Mouse (Mus musculus) spleen, postnatal 10 days (tissue): ENCODE results near the gene Zfp457.
A peak's percentile ranks its signal among the peaks of the same experiment; 100 is the strongest.
"Not testable (repeated sequence)": the region's sequence is repeated elsewhere in the genome, so short reads cannot be mapped to it uniquely, and the experiment has no call there.

Source experiments
- DNase-seq, 2 experiments: peaks; one replicate each; pipeline ENCODE4 v3.0.0; 2021 to 2022; ENCODE audit warnings: low spot score in 2 of 2

Zfp457 gene

DNA sequence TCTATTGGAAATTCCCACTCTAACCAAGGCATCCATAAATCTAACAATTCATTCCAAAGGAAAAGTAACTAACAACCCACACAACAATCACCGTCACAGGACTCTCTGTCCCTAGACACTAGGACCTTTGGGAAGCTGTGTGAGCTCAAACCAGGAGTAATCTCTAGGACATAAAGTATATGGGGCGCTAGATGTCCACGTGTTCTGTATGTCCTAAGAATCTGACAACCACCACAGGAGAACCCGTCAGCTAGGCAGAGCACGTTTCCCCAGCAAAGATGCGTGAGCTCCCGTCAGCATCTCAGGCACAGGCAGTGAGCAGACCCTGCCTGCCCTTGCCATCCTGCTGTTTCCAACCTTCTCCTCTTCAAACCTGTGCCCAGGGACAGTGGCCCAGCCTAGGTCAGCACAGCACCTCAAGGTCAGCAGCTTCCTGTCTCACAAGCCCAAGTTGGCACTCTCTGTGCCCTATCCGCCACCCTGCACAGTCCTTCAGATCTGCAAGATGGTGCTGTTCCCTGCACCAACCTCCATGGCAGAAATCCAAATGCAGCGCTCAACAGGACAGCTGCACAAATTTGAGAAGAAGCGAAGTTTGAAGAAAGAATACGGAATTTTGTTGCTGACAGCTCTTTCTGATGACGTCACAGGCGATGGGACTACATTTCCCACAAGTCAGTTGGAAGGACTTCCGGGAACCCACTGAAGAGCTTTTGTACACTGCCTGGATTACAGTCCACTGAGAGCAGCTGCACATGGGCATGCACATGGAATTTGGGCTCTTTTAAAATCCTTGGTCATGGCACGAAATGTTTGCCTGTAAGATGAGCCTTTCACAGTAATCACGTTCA lies at the start of gene Zfp457:
Zfp457 (minus strand) TSS at position 664 of the 851 bp plus-strand sequence.
- peak; percentile 70 to 88 for DNase-seq

DNA sequence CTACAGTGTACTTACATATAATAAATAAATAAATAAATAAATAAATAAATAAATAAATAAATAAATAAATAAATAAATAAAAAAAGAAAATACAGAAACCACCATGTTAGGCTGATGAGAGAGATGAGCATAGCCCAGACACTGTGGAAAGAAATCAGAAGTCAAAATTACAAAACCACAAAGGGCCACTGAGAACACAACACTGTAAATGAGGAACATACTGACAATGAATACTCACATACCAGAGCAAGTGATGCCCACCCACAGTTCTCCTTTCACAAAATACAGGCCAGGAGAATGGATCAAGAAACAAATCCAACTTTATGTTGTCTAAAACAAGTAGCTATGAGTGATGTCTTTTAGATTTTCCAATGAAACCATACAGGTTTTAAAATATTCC lies 45.6 kb upstream of the Zfp457 start:
- no peak for DNase-seq

DNA sequence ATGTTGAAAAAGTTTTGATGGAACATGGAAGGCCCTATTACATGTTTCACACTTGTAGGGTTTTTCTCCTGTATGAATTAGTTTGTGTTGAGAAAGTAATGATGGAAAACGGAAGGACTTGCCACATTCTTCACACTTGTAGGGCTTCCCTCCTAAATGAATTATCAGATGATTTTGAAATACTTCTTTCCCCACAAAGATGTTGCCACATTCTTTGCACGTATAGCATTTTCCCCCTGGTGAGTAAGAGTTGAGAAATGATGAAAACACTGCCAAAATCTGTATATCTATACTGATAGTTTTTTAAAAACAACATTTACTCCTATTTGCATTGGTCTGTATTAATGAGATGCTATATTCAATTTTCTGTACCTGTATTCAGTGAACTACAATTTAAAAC lies 37.1 kb upstream of the Zfp457 start:
- DNase-seq, result no peak

DNA sequence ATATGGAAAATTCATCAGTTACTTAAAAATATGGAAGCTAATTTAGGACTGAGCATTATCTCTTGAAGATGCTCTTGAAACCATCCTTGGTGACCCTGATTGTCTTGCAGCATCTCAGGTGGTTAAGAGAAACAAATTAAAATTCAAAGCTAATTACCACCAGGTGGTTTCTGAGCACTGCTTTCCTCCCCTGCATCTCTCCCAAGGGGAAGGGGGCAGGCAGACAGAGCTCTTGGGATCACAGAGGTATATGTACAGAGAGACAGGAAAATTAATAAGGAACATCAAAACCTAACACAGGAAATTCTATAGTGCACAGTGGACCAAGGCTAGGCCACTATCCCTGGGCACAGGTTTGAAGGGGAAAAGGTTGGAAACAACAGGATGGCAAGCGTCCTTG lies 26.6 kb upstream of the Zfp457 start:
- no peak for DNase-seq

DNA sequence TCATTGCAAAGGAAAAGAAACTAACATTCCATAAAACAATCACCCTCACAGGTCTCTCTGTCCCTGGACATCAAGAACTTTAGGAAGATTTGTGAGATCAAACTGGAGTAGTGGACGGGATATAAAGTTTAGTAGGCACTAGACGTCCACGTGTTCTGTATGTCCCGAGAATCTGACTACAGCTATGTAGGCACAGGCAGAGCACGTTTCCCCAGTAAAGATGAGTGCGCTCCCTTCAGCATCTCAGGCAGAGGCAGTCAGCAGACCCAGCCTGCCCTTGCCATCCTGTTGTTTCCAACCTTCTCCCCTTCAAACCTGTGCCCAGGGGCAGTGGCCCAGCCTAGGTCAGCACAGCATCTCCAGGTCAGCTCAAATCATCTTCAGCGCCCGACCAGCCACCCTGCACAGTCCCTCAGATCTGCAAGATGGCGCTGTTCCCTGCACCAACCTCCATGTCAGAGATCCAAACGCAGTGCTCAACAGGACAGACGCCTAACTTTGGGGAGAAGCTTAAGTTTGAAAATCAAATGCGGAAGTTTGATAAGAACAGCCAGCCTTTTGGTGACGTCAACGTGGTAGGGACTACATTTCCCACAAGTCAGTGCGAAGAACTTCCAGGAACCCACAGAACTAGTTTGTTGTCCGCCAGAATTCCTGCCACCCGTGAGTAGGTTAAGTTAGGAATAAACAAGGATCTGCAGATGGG lies 25.9 kb upstream of the Zfp457 start, which contains the start of gene Zfp595:
Zfp595 (minus strand) TSS at position 552 of the 706 bp plus-strand sequence.
- peak; percentile 54 to 82 for DNase-seq

DNA sequence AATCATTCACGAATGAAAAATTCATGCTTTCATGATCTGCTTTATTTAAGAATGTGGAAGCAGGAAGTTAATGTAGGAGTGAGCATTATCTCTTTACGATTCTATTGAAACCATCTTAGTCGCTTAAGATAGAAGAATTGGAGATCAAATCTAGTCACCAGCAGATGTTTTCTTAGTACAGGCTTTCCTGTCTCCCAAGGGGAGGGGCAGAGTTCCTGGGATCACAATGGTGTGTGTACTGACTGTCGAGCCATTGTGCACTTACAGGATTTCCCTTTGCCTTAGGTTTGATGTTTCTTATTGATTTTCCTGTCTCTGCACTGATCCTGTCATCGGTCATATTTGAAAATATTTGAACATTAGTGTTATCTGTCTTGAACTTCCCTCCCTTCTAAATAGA lies 433 bp upstream of the Zfp457 start:
- DNase-seq, result no peak

DNA sequence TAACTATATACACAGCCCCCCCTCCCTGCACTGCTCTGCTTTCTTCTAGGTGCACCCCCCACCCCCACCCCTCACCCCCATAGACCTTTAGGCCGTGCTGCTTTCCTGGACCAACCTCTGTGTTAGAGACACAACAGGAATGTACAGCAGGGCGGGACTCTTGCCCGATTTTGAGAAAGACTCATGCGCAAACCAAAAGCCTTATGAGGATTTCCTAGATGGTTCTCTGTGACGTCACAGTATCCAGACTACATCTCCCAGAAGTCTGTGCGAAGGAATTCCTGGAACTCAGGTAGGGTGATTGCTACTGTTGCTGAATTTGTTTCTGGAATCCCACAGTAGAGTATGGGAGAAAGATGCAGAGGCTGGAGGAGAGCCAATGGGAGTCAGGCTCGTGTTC lies 28.0 kb downstream of the Zfp457 start, which contains the start of gene Zfp458:
Zfp458 (minus strand) TSS at position 153 of the 400 bp plus-strand sequence.
- DNase-seq, result no peak

DNA sequence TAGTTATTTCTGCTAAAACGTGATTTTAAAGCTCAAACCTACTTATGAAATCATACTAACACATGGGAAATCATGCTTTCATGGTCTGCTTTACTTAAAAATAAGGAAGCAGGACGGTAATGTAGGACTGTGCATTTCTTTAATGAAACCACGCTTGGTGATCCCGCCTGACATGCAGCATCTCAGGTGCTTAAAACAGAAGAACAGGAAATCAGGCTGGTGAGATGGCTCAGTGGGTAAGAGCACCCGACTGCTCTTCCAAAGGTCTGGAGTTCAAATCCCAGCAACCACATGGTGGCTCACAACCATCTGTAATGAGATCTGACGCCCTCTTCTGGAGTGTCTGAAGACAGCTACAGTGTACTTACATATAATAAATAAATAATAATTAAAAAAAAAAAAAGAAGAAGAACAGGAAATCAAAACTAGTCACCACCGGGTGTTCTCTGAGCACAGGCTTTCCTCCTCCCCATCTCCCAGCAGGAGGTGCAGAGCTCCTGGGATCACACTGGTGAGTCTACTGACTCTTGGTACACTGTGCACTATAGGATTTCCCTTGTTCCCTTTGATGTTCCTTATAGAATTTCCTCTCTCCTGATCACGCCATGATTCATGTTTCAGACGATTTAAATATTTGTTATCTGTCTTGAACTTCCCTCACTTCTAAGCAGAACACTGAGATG lies 36.8 kb downstream of the Zfp457 start:
- DNase-seq, result not testable (repeated sequence)

DNA sequence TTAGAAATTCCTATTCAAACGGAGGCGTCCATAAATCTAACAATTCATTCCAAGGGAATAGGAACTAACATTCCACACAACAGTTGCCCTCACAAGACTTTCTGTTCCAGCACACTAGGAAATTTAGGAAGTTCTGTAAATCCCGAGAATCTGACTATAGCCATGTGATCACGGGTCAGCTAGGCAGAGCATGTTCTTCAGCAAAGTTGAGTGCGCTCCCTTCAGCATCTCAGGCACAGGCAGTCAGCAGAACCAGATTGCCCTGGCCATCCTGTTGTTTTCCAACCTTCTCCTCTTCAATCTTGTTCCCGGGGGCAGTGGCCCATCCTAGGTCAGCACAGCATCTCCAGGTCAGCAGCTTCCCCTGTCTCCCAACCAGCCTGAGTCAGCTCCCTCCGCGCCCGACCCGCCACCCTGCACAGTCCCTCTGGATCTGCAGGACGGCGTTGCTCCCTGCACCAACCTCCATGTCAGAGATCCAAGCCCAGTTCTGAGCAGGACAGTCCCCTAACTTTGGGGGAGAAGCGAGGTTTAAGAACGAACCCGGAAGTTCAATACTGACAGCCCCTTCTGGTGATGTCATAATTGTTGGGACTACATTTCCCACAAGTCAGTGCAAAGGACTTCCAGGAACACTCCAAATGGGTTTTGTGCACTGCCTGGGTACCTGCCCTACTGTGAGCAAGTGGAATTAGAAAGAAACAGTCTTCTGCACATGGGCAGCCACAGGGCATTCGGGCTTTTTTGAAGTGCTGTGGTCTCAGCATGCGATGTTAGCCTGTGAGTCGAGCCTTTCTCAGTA lies 37.5 kb downstream of the Zfp457 start:
- DNase-seq, result peak; percentile 49 to 63
